Mouse (Mus musculus) hindbrain, embryonic 11.5 days (tissue): ENCODE measurements around the gene Spata7. TPM values are rescaled to one million over a fixed set of nuclear protein-coding genes. Genes with fewer than 3 reads are reported as not detected.
A peak's percentile ranks its signal among the peaks of the same experiment; 100 is the strongest.

Experiments
- ATAC-seq: fragments of 200-750 bp; cut with Nextera tagmentation; 2 replicates; pipeline ENCODE4 v1.8.0; 2017; ENCODE audit warnings: mild to moderate bottlenecking, moderate TSS enrichment, moderate library complexity; ENCODE audit not compliant: low FRiP score
- DNase-seq: peaks from one replicate; pipeline ENCODE4 v3.0.0-alpha.2; 2015; ENCODE audit warnings: low spot score
- H3K27ac ChIP-seq: fragments of 300-500 bp; sonication (generic); 2 replicates; pipeline ENCODE4 v1.5.1; 2014; ENCODE audit warnings: mild to moderate bottlenecking, low read depth, low read length
- H3K27me3 ChIP-seq: fragments of 300-500 bp; sonication (generic); 2 replicates; pipeline ENCODE4 v1.6.1; 2014; ENCODE audit warnings: mild to moderate bottlenecking, low read length, moderate library complexity, mixed read lengths; ENCODE audit not compliant: control insufficient read depth, insufficient read depth
- H3K36me3 ChIP-seq: fragments of 300-500 bp; sonication (generic); 2 replicates; pipeline ENCODE4 v1.6.1; 2014; ENCODE audit warnings: mild to moderate bottlenecking, low read length, moderate library complexity, mixed read lengths; ENCODE audit not compliant: control insufficient read depth, insufficient read depth
- H3K4me1 ChIP-seq: fragments of 300-500 bp; sonication (generic); replicated peaks from 2 replicates; pipeline ENCODE4 v1.6.1; 2014; ENCODE audit warnings: low read length, mixed read lengths; ENCODE audit not compliant: control insufficient read depth, insufficient read depth
- H3K4me2 ChIP-seq: fragments of 300-500 bp; sonication (generic); replicated peaks from 2 replicates; pipeline ENCODE4 v1.6.1; 2014; ENCODE audit warnings: mild to moderate bottlenecking, low read depth, low read length
- H3K4me3 ChIP-seq: fragments of 300-500 bp; sonication (generic); 2 replicates; pipeline ENCODE4 v1.5.1; 2014; ENCODE audit warnings: low read depth, low read length
- H3K9ac ChIP-seq: fragments of 300-500 bp; sonication (generic); 2 replicates; pipeline ENCODE4 v1.6.1; 2014; ENCODE audit warnings: low read depth, low read length
- H3K9me3 ChIP-seq: fragments of 300-500 bp; sonication (generic); 2 replicates; pipeline ENCODE4 v1.6.1; 2016; ENCODE audit warnings: low read length; ENCODE audit not compliant: control insufficient read depth
- WGBS: fragments of 180-500 bp; shearing (Covaris S2); extraction: QIAGEN DNeasy Blood & Tissue Kit; methylation state at CpG from one replicate; pipeline ENCODE4 v1.1.7; 2014; 5-methylcytosine and 5-hydroxymethylcytosine counted together
- polyA plus RNA-seq: library from polyadenylated mRNA; unstranded; fragments of >200 nt; fragmentation: Nextera tagmentation; extraction: Ambion mirVana; gene quantifications from 2 replicates; pipeline ENCODE4 v1.2.1, GENCODE M21; 2014

The Spata7 gene
- polyA plus RNA-seq, 1 experiment from 2014 or later: 27.8 TPM

DNA sequence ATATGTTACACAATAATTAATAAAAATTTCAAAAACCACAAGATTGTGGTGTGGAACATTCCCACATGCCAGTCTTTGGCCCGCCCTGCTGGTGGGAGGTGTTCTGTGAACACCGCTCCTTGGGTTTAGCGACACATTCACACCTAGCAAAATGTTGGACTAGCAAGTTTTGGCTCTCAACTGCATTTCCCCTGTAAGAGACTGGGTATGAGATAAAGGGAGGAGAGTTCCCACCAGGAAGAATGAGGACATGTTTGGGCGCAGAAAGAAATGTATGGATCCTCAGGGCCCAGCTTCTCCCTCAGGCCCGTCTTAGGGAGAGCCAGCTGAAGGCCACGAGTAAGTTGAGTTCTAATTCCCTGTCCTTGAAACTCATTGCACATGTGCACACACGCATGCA, 34.7 kb downstream of the Spata7 start:
- ATAC-seq: no peak
- no peaks in the 10 kb centered on the region for H3K9me3 ChIP-seq
- no peaks in the 10 kb centered on the region for H3K27me3 ChIP-seq
- no peaks in the 10 kb centered on the region for H3K4me1 ChIP-seq
- WGBS: 95% methylated on average over 7 of the region's 7 CpGs
- H3K4me3 ChIP-seq: no peak overlapping the region
- H3K4me2 ChIP-seq: no peak overlapping the region
- DNase-seq: no peak
- H3K9ac ChIP-seq: no peak overlapping the region
- no peak overlapping the region for H3K27ac ChIP-seq
- no peaks in the 10 kb centered on the region for H3K36me3 ChIP-seq

DNA sequence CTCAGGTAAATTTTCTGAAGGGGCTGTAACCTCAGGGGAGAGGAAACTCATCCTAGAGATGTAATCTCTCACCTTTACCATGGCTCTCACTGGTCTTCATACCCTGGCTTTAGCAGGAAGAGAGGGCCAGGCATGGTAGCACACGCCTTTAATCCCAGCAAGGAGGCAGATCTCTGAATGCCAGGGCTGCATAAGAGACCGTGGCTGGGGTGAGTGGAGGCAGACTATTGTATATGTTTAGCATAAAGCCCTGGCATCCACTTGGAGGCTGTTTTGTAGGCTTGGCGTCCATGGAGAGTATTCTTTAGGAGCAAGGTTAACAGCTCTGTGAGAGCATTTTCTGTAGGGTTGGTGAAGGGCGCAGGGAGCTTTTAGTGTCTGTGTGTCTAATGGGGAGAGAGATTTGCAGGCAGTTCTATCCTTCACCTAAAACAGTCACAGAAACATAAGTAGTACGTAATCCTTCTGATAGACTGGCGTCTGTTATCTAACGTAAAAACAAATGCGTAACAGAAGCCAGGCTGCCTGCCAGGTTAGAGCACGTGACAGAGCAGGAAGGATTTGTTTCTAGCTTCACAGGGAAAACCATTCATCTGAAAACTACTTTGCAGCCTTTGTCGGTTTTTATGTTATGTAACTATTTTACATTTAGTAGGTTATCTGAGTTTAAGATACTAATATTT, 40.3 kb downstream of the Spata7 start:
- ATAC-seq: no peak
- Histone ChIP-seq H3K27me3 (no peaks in the 10 kb centered on the region), H3K9me3 (no peaks in the 10 kb centered on the region), H3K4me1 (no peaks in the 10 kb centered on the region), H3K27ac (no peak overlapping the region), H3K9ac (no peak overlapping the region), H3K36me3 (no peaks in the 10 kb centered on the region), H3K4me2 (no peak overlapping the region), H3K4me3 (no peak overlapping the region)
- WGBS: 87% methylated on average over 10 of the region's 10 CpGs
- DNase-seq: no peak

DNA sequence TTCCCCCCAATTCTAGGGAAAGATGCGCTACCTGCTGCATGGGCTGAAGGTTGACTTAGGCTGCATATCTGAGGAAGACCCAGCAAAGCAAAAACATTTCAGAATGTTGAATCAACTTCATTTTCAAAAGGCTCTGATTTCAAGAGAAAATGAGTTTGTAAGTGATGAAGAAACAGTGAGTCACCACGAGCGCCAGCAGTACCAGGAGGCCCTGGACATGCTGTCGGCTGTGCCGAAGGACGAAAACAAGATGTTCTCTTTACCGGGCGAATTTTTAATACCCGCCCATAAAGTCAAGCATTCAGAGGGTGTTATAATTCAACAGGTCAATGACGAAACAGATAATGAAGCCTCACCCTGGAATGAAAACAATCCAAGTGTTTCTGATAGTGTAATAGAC, 41.1 kb downstream of the Spata7 start:
- 95% methylated on average over 10 of the region's 10 CpGs for WGBS
- ATAC-seq (no peak), DNase-seq (no peak)
- Histone ChIP-seq H3K4me2 (no peak overlapping the region), H3K4me1 (no peaks in the 10 kb centered on the region), H3K36me3 (no peaks in the 10 kb centered on the region), H3K9me3 (no peaks in the 10 kb centered on the region), H3K9ac (no peak overlapping the region), H3K27ac (no peak overlapping the region), H3K27me3 (no peaks in the 10 kb centered on the region), H3K4me3 (no peak overlapping the region)

DNA sequence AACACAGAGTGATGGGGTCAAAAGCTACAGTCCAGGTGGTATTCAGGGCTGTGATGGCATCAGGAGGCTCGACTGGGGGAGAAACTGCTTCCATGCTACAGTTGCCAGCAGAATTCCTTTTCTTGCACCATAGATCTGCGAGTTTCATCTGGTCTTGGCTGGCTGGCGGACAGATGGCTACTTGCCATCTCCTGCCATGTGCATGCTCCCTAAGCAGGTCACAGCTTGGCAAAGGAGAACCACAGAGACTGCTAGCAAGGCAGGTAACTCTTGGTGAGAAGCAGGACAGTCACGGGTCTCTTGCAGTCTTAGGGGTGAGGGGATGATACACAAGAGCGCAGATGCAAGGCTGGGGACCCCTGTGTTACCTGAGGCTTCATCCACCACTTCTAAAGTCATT, 41.9 kb downstream of the Spata7 start:
- no peak overlapping the region for H3K27ac ChIP-seq
- H3K4me1 ChIP-seq: no peaks in the 10 kb centered on the region
- no peak for ATAC-seq
- H3K27me3 ChIP-seq: no peaks in the 10 kb centered on the region
- 97% methylated on average over 5 of the region's 5 CpGs for WGBS
- no peaks in the 10 kb centered on the region for H3K36me3 ChIP-seq
- H3K4me2 ChIP-seq: no peak overlapping the region
- H3K9me3 ChIP-seq: no peaks in the 10 kb centered on the region
- no peak for DNase-seq
- H3K9ac ChIP-seq: no peak overlapping the region
- no peak overlapping the region for H3K4me3 ChIP-seq

DNA sequence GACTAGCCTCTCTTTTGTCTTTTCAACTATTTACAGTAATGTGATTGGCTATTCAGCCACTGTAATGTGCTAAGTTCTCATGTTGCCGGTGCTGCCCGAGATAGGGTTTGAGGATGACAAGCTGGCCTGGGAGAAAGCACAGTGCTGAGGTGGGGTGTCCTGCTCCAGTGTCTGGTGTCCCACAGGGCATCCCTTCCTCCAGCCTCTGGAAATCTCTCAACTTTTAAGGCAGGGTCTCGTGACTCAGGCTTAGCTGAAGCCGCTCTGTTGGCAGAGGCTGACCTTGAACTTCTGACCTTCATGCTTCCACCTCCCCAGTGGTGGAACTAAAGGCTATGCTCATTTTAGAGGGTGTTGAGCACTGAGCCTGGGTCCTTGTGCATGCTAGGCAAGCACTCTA, 42.5 kb downstream of the Spata7 start:
- no peak overlapping the region for H3K4me3 ChIP-seq
- ATAC-seq (no peak), DNase-seq (no peak)
- H3K27me3 ChIP-seq: no peaks in the 10 kb centered on the region
- no peak overlapping the region for H3K27ac ChIP-seq
- H3K4me1 ChIP-seq: no peaks in the 10 kb centered on the region
- H3K9ac ChIP-seq: no peak overlapping the region
- no peaks in the 10 kb centered on the region for H3K9me3 ChIP-seq
- 91% methylated on average over 4 of the region's 4 CpGs for WGBS
- no peak overlapping the region for H3K4me2 ChIP-seq
- no peaks in the 10 kb centered on the region for H3K36me3 ChIP-seq

DNA sequence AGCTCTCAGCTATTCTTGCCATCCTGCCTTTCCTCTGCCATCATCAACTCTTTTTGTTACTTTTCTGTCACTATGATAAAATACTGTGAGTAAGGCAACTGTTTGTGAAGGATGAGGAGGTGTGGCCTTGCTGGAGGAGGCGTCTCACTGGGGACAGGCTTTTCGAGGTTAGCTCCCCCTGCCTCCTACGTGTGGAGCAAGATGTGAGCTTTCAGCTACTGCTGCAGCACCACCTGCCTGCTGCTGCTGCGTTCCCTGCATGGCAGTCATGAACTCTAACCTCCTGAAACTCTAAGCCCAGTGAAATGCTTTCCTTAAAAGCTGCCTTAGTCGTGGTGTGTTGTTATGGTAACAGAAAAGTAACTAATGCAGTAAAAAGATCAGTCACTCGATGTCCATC, 45.9 kb downstream of the Spata7 start:
- ATAC-seq (no peak), DNase-seq (no peak)
- Histone ChIP-seq H3K27me3 (no peaks in the 10 kb centered on the region), H3K4me3 (no peak overlapping the region), H3K9ac (no peak overlapping the region), H3K4me2 (no peak overlapping the region), H3K27ac (no peak overlapping the region), H3K36me3 (no peaks in the 10 kb centered on the region), H3K4me1 (no peaks in the 10 kb centered on the region), H3K9me3 (no peaks in the 10 kb centered on the region)
- 59% methylated on average over 6 of the region's 6 CpGs for WGBS

DNA sequence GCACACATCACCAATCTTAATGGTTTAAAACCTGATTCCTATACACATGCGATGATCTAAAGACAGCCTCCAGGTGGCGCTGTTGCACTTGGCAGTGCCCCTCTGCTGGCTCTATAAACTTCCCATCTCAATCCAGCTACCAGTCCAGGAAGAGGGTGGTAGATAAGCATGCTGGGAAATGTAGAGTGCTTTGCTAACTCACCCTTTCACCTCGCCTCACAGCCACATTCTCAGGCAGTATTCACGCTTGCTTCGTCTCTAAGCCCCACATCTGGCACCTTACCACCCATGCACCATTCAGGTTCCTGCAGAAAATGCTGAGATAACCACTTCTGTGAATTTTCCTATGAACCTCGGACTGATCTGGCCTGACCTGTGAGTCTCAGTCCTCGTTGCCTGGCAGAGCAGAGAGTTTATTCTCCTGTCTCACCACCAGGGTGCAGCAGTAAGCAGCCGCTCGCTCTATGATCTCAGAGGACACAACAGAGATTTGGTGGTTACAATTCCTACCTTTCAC, 46.7 kb downstream of the Spata7 start:
- WGBS: 10% methylated on average over 9 of the region's 9 CpGs
- H3K36me3 ChIP-seq: no peaks in the 10 kb centered on the region
- H3K9ac ChIP-seq: no peak overlapping the region
- H3K9me3 ChIP-seq: no peaks in the 10 kb centered on the region
- ATAC-seq (peak; percentile 83), DNase-seq (peak; percentile 81)
- H3K4me3 ChIP-seq: no peak overlapping the region
- H3K27me3 ChIP-seq: no peaks in the 10 kb centered on the region
- no peak overlapping the region for H3K27ac ChIP-seq
- H3K4me1 ChIP-seq: no peaks in the 10 kb centered on the region
- H3K4me2 ChIP-seq: no peak overlapping the region

DNA sequence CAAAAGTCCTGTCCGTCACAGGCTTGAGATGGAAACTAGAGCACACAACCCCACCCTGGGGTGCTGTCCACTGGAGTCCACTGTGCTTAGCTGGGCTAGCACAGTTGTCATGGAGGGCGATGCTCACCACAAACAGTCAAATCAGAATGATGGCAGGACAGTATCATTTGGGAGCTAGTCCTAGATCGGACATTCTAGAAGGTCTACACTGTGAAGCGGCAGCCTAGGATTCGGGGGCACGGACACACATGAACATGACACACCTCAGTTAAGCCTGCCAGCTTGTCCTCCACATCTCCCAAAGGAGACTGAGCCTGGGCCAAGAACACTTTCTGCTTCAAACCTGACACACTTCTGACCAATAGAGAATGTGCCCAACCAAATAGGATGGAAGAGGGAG, 48.9 kb downstream of the Spata7 start:
- no peaks in the 10 kb centered on the region for H3K4me1 ChIP-seq
- no peak for DNase-seq
- no peak for ATAC-seq
- no peak overlapping the region for H3K9ac ChIP-seq
- H3K4me2 ChIP-seq: no peak overlapping the region
- H3K36me3 ChIP-seq: no peaks in the 10 kb centered on the region
- WGBS: 96% methylated on average over 6 of the region's 6 CpGs
- H3K27me3 ChIP-seq: no peaks in the 10 kb centered on the region
- no peak overlapping the region for H3K27ac ChIP-seq
- H3K4me3 ChIP-seq: no peak overlapping the region
- H3K9me3 ChIP-seq: no peaks in the 10 kb centered on the region

DNA sequence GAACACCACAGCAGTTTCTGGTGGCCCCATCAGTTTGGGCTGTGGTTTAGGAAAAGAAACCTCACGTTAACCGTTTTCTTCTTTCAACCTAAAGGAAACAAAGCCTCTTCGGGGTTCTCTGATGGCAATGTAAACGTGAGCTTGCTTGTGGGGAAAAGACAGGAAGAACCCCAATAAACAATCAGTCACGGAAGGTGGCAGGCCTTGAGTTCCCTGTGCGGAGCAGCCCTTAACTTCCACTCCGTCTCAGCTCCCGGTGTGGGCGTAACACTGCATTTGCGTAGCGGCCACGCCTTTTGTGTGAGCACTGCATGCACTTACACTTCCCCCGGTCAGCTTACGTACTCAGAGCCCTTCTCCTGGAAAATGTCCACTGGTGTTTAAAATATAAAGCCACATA, 49.4 kb downstream of the Spata7 start:
- no peaks in the 10 kb centered on the region; the same call in 1 of the 2 replicates for H3K36me3 ChIP-seq
- WGBS: 53% methylated on average over 14 of the region's 14 CpGs
- no peaks in the 10 kb centered on the region for H3K9me3 ChIP-seq
- ATAC-seq (no peak), DNase-seq (peak; percentile 12)
- H3K27me3 ChIP-seq: no peaks in the 10 kb centered on the region
- no peak overlapping the region for H3K9ac ChIP-seq
- no peaks in the 10 kb centered on the region for H3K4me1 ChIP-seq
- H3K4me3 ChIP-seq: no peak overlapping the region
- H3K27ac ChIP-seq: no peak overlapping the region
- no peak overlapping the region for H3K4me2 ChIP-seq
